Mouse (Mus musculus) forebrain, postnatal 0 days (tissue): ENCODE data around the gene Aen. TPM values are rescaled to one million over a fixed set of nuclear protein-coding genes. Genes with fewer than 3 reads are reported as not detected.

Experiments
- ATAC-seq: fragments of 200-750 bp; cut with Nextera tagmentation; 2 replicates; pipeline ENCODE4 v1.8.0; 2017; ENCODE audit warnings: mild to moderate bottlenecking, moderate library complexity
- DNase-seq: peaks from one replicate; pipeline ENCODE4 v3.0.0-alpha.2; 2015
- H3K27ac ChIP-seq: fragments of 300-500 bp; sonication (generic); 2 replicates; pipeline ENCODE4 v1.5.1; 2014; ENCODE audit warnings: low read depth, mild to moderate bottlenecking, antibody characterized with exemption, low read length, moderate library complexity, mixed read lengths
- H3K27me3 ChIP-seq: fragments of 300-500 bp; sonication (generic); 2 replicates; pipeline ENCODE4 v1.6.1; 2014; ENCODE audit warnings: mild to moderate bottlenecking, low read length, mixed read lengths; ENCODE audit not compliant: insufficient read depth
- H3K36me3 ChIP-seq: fragments of 300-500 bp; sonication (generic); 2 replicates; pipeline ENCODE4 v1.6.1; 2014; ENCODE audit warnings: mild to moderate bottlenecking, moderate library complexity; ENCODE audit not compliant: insufficient read depth
- H3K4me1 ChIP-seq: fragments of 300-500 bp; sonication (generic); 2 replicates; pipeline ENCODE4 v1.6.1; 2014; ENCODE audit warnings: antibody characterized with exemption; ENCODE audit not compliant: insufficient read depth
- H3K4me2 ChIP-seq: fragments of 300-500 bp; sonication (generic); 2 replicates; pipeline ENCODE4 v1.6.1; 2014; ENCODE audit warnings: low read depth, mild to moderate bottlenecking, moderate library complexity
- H3K4me3 ChIP-seq: fragments of 300-500 bp; sonication (generic); 2 replicates; pipeline ENCODE4 v1.5.1; 2014; ENCODE audit warnings: low read depth, low read length, mixed read lengths
- H3K9ac ChIP-seq: fragments of 300-500 bp; sonication (generic); 2 replicates; pipeline ENCODE4 v1.6.1; 2014; ENCODE audit warnings: mild to moderate bottlenecking
- H3K9me3 ChIP-seq: fragments of 300-500 bp; sonication (generic); 2 replicates; pipeline ENCODE4 v1.6.1; 2016; ENCODE audit warnings: low read length
- CTCF ChIP-seq: sonication (generic); IDR thresholded peaks from 2 replicates; pipeline ENCODE4 v1.5.1; 2016; ENCODE audit warnings: antibody characterized with exemption, control low read depth, low read depth
- WGBS: fragments of 180-500 bp; shearing (Covaris S2); extraction: QIAGEN DNeasy Blood & Tissue Kit; methylation state at CpG from one replicate; pipeline ENCODE4 v1.1.7; 2014; 5-methylcytosine and 5-hydroxymethylcytosine counted together
- polyA plus RNA-seq: library from polyadenylated mRNA; unstranded; fragments of >200 nt; fragmentation: Nextera tagmentation; extraction: Ambion mirVana; gene quantifications from 2 replicates; pipeline ENCODE4 v1.2.1, GENCODE M21; 2015
- total RNA-seq: library from RNA; depleted of rRNA; stranded (reverse); fragments of >200 nt; gene quantifications from 2 replicates; pipeline ENCODE4 v1.2.3, GENCODE M21; 2014

Aen gene
- total and polyA plus RNA-seq, 2 experiments from 2014 or later, result 40.5 to 57.7 TPM

DNA sequence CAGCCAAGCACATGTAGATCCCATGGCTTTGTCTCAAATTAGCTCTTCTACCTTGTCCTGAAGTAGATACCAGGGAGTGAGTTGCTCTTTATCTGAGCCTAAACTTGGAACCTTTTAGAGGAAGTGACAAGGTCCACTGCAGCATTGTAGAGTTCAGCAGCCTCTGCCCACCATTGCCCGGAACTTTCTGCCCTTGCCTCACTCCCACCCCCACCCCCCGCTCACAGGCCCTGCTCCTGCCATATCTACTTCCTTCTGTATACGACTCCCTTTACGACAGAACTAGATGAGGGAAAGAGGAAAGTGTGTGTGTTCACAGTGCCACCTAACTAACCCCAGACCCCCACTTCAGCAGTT is 31.2 kb upstream of the Aen start:
- ATAC-seq (no peak), DNase-seq (no peak)
- H3K36me3 ChIP-seq, result no peaks in the 10 kb centered on the region
- 85% methylated on average over 4 of the region's 4 CpGs for WGBS
- H3K9ac ChIP-seq, result no peak overlapping the region
- H3K9me3 ChIP-seq, result no peaks in the 10 kb centered on the region
- no peak for TF ChIP-seq CTCF
- H3K4me3 ChIP-seq, result no peak overlapping the region
- no peak overlapping the region for H3K27ac ChIP-seq
- H3K4me1 ChIP-seq, result no peaks in the 10 kb centered on the region
- no peaks in the 10 kb centered on the region for H3K27me3 ChIP-seq
- no peak overlapping the region for H3K4me2 ChIP-seq

DNA sequence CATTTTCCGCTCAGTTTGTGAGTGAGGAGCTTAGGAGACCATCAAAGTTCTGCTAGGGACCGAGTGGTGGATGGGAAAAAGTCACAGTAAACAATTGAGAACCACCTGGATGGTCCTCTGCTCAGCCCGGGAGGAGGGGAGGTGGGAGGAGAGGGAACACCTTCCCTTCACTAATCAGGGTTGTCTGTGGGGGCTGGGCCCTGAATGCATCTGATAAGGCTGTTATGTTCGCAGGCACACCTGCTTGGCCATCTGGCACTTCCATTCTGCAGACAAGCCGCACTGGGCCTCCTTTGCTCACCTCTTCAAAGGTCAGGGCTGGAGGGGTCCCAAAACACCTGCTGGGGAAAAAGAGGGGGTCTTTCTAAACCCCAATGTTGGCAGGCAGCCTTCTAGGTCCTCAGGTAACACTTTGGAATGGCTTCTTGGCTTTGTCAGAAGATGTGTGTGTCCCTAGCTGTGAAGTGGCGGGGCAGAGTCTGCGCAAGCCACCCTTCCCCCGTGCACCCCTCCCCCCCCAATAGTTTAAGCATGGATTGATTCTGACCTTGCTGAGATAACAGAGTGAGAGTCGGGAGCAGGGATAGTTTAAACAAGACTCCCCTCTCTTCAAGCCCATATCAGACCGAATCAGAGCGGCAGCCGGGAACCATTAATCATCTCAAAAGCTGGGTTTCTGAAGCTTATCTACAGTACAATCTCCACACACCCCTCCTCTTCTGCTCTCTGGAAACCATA is 30.3 kb upstream of the Aen start:
- Histone ChIP-seq H3K27me3 (no peaks in the 10 kb centered on the region), H3K9ac (no peak overlapping the region), H3K4me3 (no peak overlapping the region), H3K27ac (no peak overlapping the region), H3K4me2 (no peak overlapping the region), H3K4me1 (no peaks in the 10 kb centered on the region), H3K36me3 (no peaks in the 10 kb centered on the region), H3K9me3 (no peaks in the 10 kb centered on the region)
- ATAC-seq (no peak), DNase-seq (no peak)
- no peak for TF ChIP-seq CTCF
- 74% methylated on average over 12 of the region's 12 CpGs for WGBS

DNA sequence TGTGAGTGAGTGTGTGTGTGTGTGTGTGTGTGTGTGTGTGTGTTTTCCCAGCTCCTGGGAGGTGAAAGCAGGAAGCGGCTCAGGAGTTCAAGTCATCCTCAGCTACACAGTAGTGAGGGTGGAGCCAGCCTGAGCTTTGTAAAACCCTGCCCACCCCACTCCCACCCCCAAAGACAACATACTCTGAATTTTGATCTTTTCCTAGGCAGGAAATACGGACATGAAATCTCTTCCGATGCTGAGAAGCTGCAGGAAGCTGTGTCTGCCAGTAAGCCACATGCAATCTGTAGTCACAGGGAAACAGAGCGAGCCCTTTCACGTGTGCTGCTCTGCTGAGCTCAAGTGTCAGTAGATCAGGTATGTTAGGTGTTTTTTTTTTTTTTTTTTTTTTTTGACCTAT is 26.9 kb upstream of the Aen start:
- DNase-seq, result no peak
- ATAC-seq, result no peak
- H3K4me2 ChIP-seq, result no peak overlapping the region
- H3K27me3 ChIP-seq, result no peaks in the 10 kb centered on the region
- no peaks in the 10 kb centered on the region for H3K9me3 ChIP-seq
- no peaks in the 10 kb centered on the region for H3K4me1 ChIP-seq
- H3K36me3 ChIP-seq, result no peaks in the 10 kb centered on the region
- no peak overlapping the region for H3K9ac ChIP-seq
- no peak overlapping the region for H3K4me3 ChIP-seq
- no peak for TF ChIP-seq CTCF
- H3K27ac ChIP-seq, result no peak overlapping the region
- WGBS, result 80% methylated on average over 5 of the region's 5 CpGs

DNA sequence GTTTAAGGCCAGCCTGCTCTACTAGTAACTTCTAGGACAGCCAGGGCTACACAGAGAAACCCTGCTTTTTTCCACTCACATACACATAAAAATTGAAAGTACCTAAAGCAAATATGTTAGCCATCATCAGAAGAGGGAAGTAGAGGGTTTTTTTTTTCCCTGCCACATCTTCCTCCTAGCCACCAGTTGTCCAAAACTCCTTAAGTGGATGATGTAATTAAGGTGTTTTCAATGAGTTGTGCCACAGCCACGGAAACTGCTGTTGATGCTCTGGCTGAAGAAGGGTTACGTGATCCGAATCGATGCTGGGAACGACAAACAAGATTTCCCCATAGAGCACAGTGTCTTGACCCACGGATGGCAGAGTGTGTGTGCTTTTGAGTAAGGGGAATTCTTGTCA is 23.3 kb upstream of the Aen start:
- TF ChIP-seq CTCF, result no peak
- H3K9ac ChIP-seq, result no peak overlapping the region
- H3K36me3 ChIP-seq, result no peaks in the 10 kb centered on the region
- no peak overlapping the region for H3K27ac ChIP-seq
- 85% methylated on average over 6 of the region's 6 CpGs for WGBS
- H3K9me3 ChIP-seq, result no peaks in the 10 kb centered on the region
- no peak overlapping the region for H3K4me2 ChIP-seq
- no peaks in the 10 kb centered on the region for H3K27me3 ChIP-seq
- H3K4me3 ChIP-seq, result no peak overlapping the region
- H3K4me1 ChIP-seq, result no peaks in the 10 kb centered on the region
- DNase-seq, result no peak
- no peak for ATAC-seq

DNA sequence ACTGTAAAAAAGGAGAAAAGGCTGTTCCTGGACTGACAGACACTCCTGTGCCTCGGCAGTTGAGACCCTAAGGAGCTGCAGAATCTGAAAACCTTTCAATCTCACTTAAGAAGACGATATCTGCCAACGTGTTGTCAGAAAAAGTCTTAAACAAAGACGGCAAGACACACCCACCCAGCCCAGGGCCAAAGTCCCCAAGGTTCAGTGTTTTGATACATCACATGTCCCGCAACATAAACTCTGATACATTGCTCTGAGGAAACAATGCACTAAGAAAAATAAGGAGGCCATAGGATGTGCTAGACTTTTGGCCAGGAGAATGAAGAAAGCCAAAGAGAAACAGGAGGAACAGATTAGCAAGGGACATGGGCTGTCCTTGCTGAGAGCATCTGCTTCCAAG is 22.8 kb upstream of the Aen start:
- Histone ChIP-seq H3K9me3 (no peaks in the 10 kb centered on the region), H3K4me2 (no peak overlapping the region), H3K4me1 (no peaks in the 10 kb centered on the region), H3K27me3 (no peaks in the 10 kb centered on the region), H3K4me3 (no peak overlapping the region), H3K27ac (no peak overlapping the region), H3K36me3 (no peaks in the 10 kb centered on the region), H3K9ac (no peak overlapping the region)
- 80% methylated on average over 5 of the region's 5 CpGs for whole genome bisulfite sequencing
- ATAC-seq, result no peak
- DNase-seq, result no peak
- TF ChIP-seq CTCF, result no peak

DNA sequence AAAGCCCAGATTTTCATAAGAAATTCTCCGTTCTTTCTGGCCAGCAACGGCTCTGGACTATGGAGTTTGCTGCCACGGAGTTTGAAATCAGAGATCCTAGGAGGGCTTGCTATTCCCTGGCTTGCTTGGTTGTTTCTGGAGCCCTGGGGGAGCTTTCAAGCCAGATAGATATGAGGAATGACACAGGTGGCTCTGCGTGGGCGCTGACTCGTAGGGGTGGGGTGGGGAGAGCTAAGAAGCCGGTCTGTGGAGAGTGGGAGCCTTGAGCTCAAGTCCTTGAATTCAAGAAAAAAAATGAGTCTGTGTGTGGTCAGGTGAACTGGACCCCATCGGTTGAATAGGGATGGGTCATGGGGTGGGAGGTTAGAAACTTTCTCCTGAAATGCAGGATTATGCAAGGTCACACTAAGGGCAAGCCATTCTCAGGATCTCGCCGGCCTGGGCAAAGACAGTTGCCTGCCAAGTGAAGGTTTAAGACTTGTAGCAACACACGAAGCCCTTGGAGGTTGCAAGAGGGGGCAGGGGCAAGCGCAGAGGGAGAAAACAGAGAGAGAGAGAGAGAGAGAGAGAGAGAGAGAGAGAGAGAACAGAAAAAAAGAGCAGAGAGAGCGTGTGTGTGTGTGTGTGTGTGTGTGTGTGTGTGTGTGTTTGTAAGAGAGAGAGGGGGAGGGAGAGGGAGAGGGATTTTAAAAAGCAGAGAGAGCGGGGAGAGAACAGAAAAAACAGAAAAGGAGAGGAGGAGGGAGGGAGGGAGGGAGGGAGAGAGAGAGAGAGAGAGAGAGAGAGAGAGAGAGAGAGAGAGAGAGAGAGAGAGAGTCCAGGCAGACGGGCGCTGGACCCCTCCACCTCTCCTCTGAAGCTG is 13.8 kb upstream of the Aen start:
- Histone ChIP-seq H3K27ac (peak overlapping the region; percentile 89), H3K4me2 (peak overlapping the region; percentile 62), H3K4me1 (peaks cover 25% of the 10 kb centered on the region), H3K27me3 (no peaks in the 10 kb centered on the region), H3K36me3 (no peaks in the 10 kb centered on the region), H3K4me3 (peak overlapping the region; percentile 56), H3K9me3 (no peaks in the 10 kb centered on the region), H3K9ac (peak overlapping the region; percentile 74)
- TF ChIP-seq CTCF, result no peak
- WGBS, result 9% methylated on average over 15 of the region's 16 CpGs
- ATAC-seq (peak; percentile 5), DNase-seq (no peak)

DNA sequence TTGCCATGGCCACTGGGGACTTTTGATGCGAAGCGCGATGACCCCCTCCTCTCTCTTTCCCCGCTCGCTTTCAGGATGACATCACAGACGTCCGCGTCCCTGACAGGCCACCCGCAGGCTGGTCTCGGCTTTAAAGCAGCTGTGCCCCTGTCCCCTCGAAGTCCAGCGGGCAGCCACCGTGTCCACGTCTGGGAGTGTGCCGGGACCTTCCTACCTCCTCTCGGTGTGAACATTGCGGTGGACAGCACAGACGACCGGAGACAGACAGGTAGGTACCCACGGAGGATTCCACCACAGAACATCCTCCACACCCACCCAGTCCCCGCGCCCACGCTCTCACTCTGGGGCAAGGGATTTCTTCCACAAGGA is 13.2 kb upstream of the Aen start:
- DNase-seq, result peak; percentile 86
- ATAC-seq, result peak; percentile 82
- H3K27ac ChIP-seq, result peak overlapping the region; percentile 89
- H3K9ac ChIP-seq, result peak overlapping the region; percentile 74
- peak overlapping the region; percentile 56 for H3K4me3 ChIP-seq
- 1% methylated on average over 23 of the region's 23 CpGs for WGBS
- no peak for TF ChIP-seq CTCF
- H3K36me3 ChIP-seq, result no peaks in the 10 kb centered on the region; the same call in 1 of the 2 replicates
- H3K27me3 ChIP-seq, result no peaks in the 10 kb centered on the region
- H3K9me3 ChIP-seq, result no peaks in the 10 kb centered on the region
- H3K4me1 ChIP-seq, result peaks cover 32% of the 10 kb centered on the region
- peak overlapping the region; percentile 62 for H3K4me2 ChIP-seq
